Comparison of ENCODE assay signal across 11 mouse cellular contexts in genomic region chr4:59273342-59273741, GRCm38 (mm10).
DNase-seq lines count a peak whose midpoint lies in the region; ATAC-seq and TF ChIP-seq lines count a peak whose summit lies in the region.
"Had no signal": no experiment of that assay in that cellular context is flagged by ENCODE, and none has a peak within 500 bp of the region (broad histone marks: within the 10 kb centered on the region; RNA-seq: fewer than 3 reads in every experiment).

No protein-coding gene starts in this region.

- no peak overlapping the region for H3K4me3 ChIP-seq in kidney, adult 2 months (ENCODE audit: insufficient read depth, low read depth, low read length)
- no peak overlapping the region for H3K4me3 ChIP-seq in kidney, embryonic 15.5 days (replicated peaks)

- no peaks in the 10 kb centered on the region; the same call in 1 of the 2 replicates for H3K9me3 ChIP-seq in kidney, embryonic 15.5 days (replicated peaks)

- peaks cover 2% of the 10 kb centered on the region; the same call in 1 of the 2 replicates for H3K4me1 ChIP-seq in kidney, adult 2 months (ENCODE audit: control insufficient read depth, insufficient read depth, low read length)
- no peaks in the 10 kb centered on the region for H3K4me1 ChIP-seq in kidney, embryonic 15.5 days

- DNase-seq in kidney, adult 2 months, result peak; percentile 82
- DNase-seq in MN1 (ENCODE audit: low spot score), result peak; percentile 18
- peak; percentile 13 for DNase-seq in fat pad, adult 2 months (ENCODE audit: extremely low read depth, low read depth, low spot score)
- DNase-seq in kidney, postnatal 4 days, result peak; percentile 25 to 34
- DNase-seq in right cerebral cortex, postnatal 36 days (ENCODE audit: low spot score in 2 of 2), result no peak
- no peak for DNase-seq in spleen, postnatal 14 days (ENCODE audit: low spot score in 2 of 2)
- no peak for DNase-seq in urinary bladder, adult 2 months (ENCODE audit: low spot score)
- DNase-seq: layer of hippocampus, adult 9-11 months had no signal

- H3K4me2 ChIP-seq in kidney, embryonic 15.5 days, result no peak overlapping the region

- WGBS in kidney, adult 2 months, result 52% methylated on average over 1 of the region's 1 CpGs
- 38% methylated on average over 1 of the region's 1 CpGs for WGBS in kidney, embryonic 15.5 days

- no peaks in the 10 kb centered on the region for H3K36me3 ChIP-seq in kidney, adult 2 months (ENCODE audit: control insufficient read depth, insufficient read depth, low read length)
- no peaks in the 10 kb centered on the region for H3K36me3 ChIP-seq in kidney, embryonic 15.5 days

- no peak for TF ChIP-seq CTCF in kidney, adult 2 months (conservative IDR thresholded peaks at IDR 0.05; ENCODE audit: insufficient read depth, insufficient read length, low read depth, low read length)

- ATAC-seq in kidney, embryonic 15.5 days (replicated peaks; ENCODE audit: low FRiP score), result no peak
- ATAC-seq: midbrain, embryonic 16.5 days had no signal

- no peak overlapping the region for H3K9ac ChIP-seq in kidney, embryonic 15.5 days
- H3K9ac ChIP-seq: liver, embryonic 14.5 days had no signal

- no peaks in the 10 kb centered on the region for H3K27me3 ChIP-seq in kidney, adult 2 months (replicated peaks; ENCODE audit: control insufficient read depth, insufficient read depth, low read length)
- no peaks in the 10 kb centered on the region for H3K27me3 ChIP-seq in kidney, embryonic 15.5 days

- H3K27ac ChIP-seq in kidney, adult 2 months (ENCODE audit: insufficient read depth, low read depth, low read length), result no peak overlapping the region
- no peak overlapping the region for H3K27ac ChIP-seq in kidney, embryonic 15.5 days
- H3K27ac ChIP-seq: liver, embryonic 14.5 days had no signal

- no peak for TF ChIP-seq POLR2A in kidney, adult 2 months (IDR thresholded peaks at IDR 0.05; ENCODE audit: low read depth, low read length)

Comparison
In these comparisons a context has a peak if more than half of its experiments do, and no peak if none do; other contexts are left out.
1. DNase-seq: peak in kidney, adult 2 months (single experiment), MN1 (single experiment), fat pad, adult 2 months (single experiment) and kidney, postnatal 4 days (2 of 2); none in right cerebral cortex, postnatal 36 days (0 of 2), spleen, postnatal 14 days (0 of 2) and urinary bladder, adult 2 months (single experiment).